Mouse (Mus musculus) erythroid progenitor cell, adult 5-6 weeks (primary cell): Measurements from ENCODE around the gene Ctnna3. TPM values are rescaled to one million over a fixed set of nuclear protein-coding genes. Genes with fewer than 3 reads are reported as not detected.

Source experiments
- ATAC-seq: replicated peaks from 2 replicates; pipeline ENCODE4 v1.8.0; 2016; ENCODE audit warnings: moderate number of reproducible peaks, mild to moderate bottlenecking, moderate TSS enrichment, inconsistent platforms; ENCODE audit not compliant: poor library complexity, low FRiP score, severe bottlenecking
- total RNA-seq, 2 experiments: library from RNA; stranded (forward) in 1 of 2; stranded (reverse) in 1 of 2; fragments of 150-400 nt in 1 of 2; fragments of 186-747, 209-891 nt in 1 of 2; gene quantifications; 2 replicates each; pipeline versions ENCODE4 v1.2.3 to v1.2.4; 2015 to 2017; ENCODE audit warnings: low replicate concordance in 2 of 2

Ctnna3 gene
- total RNA-seq, 2 experiments from 2014 or later, result not detected

DNA sequence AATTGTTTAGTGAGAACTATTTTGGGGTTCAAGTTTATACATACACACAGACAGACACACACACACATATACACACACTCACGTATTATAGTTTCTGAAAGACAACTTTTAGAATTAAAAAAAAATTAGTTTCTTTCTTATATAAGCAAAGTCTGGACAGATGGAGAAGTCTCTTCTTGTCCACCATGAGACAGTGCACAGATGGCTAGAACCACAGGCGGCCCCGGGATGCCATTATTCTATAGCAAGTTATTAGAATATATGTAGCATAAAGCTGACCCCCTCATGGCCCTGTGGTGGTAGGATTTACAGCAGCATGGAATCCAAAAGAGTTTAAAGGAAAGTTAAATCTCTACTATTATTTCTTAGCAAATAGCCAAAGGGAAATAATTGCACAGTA is 223.7 kb downstream of the Ctnna3 start:
- no peak for ATAC-seq

DNA sequence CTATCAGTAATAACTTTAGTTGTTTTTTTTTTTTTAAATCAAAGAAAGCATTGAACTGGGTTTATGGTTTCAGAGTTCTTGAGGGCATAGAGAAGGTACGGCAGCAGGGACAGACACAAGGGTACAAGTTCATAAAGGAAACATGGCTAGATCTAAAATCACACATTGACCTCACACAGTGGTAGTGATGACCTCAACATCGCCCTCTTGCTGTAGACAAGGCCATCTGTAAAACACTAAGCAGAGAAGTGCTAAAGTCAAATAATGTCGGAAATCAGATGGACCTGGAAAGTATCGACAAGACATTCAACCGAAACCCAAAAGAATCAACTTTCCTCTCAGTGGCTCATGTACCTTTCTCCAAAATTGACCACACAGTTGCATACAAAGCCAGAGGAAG is 224.7 kb downstream of the Ctnna3 start:
- no peak for ATAC-seq

DNA sequence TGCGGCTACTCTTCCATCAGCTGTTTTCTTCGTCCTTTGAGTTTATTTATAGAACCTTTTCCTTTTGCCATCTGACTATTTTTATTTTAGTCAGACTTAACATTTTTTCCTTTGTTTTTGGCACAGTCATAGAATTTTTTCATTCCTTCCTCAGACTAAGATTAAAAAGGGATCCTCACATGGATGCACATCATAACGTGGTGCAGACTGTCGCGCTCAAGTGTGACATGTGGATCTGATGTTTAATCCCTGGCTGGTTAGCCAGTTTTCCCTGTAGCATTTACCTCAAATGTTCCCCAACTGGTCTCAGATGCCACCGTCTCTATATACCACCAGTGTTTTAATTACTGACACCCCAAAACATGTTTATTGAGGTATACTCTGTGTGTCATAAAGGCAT is 246.4 kb downstream of the Ctnna3 start:
- no peak for ATAC-seq

DNA sequence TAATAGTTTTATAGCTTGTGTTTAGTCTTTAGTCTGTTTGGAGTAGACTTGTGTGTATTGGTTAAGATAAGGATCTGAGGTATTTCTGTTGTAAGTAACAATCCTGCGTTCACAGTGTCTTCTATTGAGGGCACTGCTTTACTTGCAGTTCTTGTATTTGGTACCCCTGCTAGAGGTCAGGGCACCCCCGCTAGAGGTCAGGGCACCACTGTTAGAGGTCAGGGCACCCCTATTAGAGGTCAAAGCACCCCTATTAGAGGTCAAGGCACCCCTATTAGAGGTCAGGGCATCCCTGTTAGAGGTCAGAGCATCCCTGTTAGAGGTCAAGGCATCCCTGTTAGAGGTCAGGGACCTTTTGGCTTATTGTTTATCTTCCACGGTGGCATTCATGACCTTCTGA is 259.3 kb downstream of the Ctnna3 start:
- ATAC-seq, result no peak

DNA sequence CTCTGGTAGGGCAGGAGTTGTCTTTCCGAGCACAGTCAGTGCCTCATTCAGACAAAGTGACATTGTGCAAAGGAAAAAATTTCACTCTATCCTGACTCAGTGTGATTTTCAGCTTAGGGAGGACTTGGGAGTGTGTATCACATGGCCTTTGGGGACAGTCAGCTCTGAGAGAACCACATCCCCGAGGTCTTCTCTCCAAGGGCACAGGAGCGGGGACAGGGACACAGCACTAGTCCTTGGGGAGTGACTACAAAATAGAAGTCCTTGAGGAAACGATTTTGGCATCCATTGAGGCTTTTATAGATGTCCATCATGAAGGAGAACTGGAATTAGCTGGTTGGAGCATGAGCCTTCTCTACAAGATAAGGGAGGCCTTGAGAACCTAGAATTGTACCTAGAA is 259.8 kb downstream of the Ctnna3 start:
- no peak for ATAC-seq

DNA sequence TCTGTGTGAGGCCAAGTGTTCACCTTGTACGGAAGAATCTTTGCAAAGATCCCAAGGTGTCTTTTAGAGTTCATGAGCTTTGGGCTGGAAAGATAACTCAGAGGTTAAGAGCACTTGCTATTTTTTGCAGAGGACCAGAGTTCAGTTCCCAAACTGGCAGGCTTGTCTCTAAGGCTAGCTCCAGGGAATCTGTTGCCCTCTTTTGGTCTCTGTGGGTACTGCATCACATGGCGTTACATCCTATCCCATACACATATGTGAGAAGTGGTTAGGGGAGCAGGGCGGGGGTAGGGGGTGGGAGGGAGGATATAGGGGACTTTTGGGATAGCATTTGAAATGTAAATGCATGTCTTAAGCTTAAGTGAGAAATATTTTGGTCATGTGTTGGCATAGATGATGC is 262.1 kb downstream of the Ctnna3 start:
- ATAC-seq, result no peak

DNA sequence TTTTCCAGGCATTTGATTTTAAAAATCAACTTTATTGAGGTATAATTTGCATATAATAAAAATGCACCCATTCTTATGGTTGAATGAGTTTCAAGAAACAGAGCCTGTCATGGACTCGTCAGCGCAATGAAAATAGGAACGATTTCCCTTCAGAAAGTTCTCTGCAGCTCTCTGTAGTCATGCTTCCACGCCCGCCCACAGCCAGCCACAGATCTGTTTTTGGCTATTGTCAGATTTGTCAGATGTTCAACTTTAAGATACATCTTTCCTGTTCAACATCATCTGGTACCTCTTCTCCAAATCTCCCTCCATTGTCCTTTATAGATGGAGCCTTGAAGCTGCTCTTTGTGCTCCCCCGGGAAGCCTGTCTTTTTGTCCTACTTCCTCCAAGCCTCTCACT is 280.3 kb downstream of the Ctnna3 start:
- no peak for ATAC-seq

DNA sequence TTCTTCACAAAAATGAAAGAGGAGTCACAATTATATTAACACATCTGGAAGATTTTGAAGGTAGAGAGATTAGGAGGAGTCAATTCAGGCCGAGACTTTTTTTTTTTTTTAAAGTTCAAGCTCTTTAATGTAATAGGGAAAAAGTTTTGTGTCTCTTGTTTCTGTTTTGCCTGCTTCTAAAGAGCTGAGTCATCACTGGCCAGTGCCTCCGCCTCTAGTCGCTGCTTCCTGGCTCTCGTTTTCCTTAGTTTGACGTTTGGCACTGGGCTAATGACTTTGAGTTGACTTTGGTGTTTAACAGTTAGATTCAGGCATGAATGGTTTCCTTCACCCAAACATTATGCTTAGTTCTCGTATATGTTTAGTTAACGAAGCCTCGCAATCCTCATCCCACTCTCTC is 282.6 kb downstream of the Ctnna3 start:
- ATAC-seq, result no peak

DNA sequence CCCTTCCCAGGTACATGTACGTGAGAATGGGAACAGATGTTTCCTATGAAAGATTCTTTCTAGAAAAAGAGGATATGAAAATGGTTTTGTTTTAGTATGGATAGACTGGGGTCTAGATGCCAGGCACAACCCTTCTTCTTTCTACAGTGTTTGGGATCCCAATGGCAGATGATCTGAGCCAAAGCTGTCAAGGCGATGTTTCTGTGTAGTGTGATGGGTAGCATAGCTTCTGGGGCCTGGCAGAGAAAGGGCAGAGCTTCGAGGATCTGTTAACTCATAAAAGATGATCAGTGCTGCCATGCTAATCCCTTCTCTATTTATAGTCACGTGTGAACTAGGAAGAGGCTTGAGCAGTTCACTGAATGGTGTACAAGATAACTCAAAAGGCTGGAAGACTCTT is 284.3 kb downstream of the Ctnna3 start:
- ATAC-seq, result no peak

DNA sequence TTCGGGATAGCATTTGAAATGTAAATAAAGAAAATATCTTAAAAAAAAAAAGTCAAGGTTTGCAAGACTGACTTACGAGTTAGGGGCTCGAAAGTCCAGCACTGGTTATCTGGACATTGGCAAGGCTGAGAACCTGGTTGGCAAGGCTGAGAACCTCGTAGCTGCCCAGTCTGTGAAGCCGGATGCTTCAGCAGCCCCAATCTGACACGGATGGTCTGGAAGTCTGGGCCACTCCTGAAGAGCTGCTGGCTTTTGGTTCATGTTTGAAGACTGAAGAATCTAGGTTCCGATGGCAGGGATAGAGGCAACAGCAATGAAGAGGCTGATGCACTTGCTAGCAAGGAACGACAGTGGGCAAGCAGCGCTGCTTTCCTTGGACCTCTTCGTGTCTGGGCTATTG is 339.0 kb downstream of the Ctnna3 start:
- no peak for ATAC-seq

DNA sequence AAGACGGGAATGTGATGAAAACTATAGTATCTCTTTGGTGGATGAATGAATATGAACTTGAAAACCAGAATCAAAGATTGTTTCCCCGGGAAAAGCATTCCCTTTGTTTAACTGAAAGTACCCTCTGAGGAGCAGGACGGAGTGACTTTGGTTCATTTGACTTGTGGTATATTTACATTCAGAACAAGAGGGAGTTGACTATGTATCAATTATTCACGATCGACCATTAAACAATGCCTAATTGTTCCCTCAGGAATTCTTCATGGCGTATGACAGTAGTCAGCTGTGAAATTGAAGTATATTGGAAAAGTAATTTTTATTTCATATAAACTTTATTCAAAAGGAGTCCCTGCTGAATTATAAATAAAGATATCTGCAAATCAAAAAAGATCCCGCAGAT is 341.8 kb downstream of the Ctnna3 start:
- no peak for ATAC-seq

DNA sequence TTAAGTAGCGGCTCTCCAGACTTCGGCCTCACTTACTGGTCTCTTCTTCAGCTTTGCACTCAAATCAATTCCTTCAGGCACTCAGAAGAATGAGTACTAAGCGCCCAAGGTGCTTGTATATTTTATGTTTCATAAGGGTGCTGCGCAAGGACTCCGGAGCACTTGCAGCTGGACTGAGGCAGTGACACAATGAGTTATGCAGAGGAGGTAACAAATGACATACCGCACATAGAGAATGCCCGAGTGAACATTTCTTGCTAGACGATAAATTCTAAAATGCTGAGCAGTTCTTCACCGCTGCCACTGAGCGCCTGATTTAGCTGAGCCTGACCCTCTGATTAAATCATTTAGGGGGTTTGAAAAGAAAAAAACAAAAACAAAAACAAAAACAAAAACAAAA is 342.2 kb downstream of the Ctnna3 start:
- no peak for ATAC-seq

DNA sequence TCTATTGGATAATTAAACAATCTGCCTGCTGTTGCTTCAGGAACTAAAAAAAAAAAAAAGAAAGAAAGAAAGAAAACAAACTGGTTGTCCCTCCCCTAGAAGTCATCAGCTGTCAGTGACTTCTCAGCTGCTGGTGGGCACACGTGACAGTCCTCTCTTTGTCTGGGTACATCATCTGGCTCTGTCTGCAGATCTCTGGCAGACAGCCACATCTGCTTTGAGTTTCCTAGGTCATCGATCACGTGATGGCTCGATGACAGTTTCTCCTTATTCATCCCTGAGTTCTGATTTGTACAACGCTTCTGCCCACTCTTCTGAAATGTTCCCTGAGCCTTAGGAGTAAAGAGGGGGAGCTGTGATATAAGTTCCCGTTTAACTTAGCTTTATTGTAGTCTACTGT is 352.1 kb downstream of the Ctnna3 start:
- no peak for ATAC-seq

DNA sequence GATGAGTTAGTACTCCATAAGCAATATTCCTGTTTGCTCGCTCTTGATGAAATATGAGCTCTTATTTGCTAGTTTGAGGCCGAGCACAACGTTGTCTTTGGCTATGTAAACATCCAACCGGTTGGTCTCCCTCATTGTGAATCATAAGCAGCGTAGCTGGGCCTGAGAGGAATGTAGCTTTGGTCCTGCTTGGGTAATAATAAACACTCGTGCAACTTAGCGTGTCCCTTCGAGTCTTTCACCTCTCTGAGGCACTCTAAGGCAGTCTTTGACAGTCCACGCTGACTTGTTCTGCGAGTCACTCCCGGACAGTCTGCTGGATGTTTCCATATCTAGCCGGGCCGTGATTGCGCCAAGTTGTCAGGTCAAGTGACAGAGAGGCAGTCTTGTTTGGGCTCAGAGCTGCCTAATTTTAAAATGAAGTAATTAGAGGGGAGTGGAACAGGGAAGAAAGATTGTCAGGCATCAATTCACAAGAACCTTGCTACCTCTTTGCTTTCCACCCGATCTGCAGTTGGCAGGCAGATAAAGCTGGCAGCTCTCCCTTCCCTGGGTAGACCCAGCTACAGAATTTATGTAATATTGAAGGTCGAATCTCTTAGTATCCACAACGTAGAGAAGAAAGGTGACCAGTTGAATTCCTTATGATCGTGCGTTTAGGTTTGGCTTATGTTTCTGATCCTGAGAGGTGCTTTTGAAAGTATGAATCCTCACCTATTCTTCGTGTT is 355.1 kb downstream of the Ctnna3 start:
- ATAC-seq, result no peak

DNA sequence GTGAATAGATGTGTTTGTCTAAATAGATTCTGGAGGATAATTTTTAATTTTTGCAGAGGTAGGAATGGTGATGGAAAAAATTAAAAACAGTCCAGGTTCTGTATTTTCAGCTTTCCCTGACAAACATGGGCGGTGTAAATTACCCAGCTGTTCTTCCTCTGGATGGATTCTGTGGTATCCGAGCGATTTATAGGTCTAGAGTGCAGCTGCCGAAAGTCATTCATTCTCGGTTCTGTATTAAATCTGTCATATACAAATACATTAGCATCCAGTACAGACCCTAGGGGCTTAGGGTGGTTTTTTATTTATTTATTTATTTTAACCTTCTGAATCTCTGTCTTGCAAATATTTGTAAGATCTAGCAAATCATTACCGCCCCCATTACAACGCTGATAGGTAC is 356.5 kb downstream of the Ctnna3 start:
- no peak for ATAC-seq

DNA sequence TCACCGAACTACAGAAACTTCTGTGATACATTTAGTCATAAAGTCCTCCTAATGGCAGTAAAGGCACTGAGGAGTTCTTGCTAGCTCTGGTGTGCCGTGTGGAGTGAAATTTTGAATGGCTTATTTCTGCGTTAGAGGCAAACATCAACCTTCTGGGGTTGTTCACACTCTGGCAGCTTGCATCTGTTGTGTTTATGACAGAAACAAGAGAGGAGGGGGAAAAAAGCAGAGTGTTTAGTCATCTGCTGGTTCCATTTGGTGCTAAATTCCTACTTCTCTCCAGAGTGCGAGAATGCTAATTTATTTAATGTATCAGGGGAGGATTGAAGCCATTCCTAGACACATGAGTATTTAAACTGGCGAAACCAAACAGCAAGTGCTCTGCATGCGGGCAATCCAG is 374.0 kb downstream of the Ctnna3 start:
- ATAC-seq, result no peak

DNA sequence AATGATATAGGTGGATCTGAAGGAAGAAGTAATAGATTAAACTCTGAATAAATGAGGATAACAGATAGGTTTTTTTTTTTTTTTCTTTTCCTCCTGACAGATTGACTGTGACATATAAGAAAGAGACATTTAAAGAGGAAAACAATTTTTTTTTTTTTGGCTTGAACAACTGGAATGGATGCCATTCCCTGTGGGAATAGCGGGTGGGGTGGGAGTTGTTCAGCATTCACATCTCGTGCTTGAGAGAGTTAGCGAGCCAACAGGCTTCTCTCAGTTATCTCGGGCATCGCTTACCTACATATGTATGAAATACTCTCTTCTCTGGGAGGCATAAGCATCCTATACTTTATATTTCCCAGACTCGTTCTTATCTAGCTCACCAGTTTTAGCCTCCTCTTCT is 375.7 kb downstream of the Ctnna3 start:
- no peak for ATAC-seq

DNA sequence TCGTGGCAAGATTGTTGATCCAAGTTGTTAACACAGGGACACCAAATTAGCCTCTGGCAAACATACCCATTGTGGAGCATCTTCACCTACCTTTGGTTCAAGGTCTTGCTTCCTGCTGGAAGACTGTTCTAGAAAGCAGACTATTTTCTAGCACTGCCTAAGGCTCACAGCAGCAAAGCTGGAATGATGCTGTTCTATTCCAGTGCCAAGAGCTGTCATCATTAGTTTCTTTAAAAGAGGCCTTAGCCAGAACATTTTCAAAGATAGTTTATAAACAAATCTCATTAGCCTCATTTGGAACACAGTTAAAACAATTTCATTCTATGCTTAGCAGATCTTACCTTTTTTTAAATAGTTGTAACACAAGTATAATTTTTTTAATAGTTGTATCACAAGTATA is 376.4 kb downstream of the Ctnna3 start:
- no peak for ATAC-seq

DNA sequence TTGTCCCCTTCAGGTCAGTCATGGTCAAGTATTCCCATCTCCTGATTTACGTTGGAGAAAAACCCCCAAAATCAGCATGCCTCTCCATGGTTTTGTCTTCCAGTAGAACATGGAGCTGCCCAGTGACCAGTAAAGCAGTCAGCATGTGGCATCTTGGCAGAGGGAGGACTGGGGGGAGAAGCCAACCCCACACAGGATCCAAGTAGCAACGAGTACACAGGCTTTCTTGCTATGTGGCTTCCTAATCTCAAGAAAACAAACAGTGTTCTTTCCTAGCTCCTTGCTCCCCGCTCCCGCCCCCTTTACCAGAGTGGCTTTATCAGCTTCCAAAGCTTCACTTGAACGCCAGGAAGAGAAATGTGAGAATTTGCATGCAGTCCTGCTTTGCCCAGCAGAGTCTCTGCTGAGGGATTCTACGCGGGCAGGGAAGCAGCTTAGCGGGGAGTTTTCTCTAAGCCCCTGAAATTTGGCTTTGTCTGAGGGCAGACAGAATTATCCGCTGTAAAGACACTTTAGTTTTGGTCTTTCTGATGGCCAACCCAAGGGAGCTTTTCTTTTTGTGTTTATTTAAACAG is 380.2 kb downstream of the Ctnna3 start:
- ATAC-seq, result no peak

DNA sequence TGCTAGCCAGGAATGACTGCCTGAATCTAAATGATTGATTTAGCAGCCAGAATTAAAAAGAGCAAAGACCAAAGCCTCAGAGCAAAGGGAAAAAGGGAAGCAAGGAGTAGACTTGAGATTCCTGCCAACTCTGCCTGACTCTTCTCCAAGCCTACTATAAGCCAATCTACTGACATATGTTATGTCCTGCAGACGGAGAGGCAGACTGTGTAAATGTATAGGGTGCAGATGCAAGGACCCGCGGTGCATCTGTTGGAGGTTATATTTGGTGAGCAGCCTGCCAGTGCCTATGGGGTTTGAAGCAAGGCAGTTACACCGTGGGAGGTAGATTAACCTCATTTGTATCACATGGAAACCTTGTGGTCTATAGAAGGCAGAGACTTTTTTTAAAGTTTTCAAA is 409.1 kb downstream of the Ctnna3 start:
- ATAC-seq, result no peak

DNA sequence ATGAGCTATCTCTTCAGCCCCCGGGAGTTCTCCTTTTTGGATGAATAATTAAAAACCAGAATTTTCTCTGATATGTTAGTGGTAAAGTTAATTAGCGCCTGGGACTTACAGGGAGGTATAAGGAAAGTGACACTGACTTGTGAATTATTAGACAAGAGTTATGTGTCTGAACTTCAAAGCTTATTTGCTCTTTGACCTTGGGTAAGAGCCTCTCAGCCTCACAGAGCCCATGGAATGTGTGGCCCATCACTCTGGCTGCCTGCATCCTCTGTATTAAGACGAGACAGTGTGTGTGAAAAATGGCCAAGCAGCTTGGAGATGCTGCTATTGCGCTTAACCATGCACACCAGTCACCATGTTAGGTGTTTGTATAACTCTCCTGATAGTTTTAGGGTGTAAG is 422.0 kb downstream of the Ctnna3 start:
- ATAC-seq, result no peak

DNA sequence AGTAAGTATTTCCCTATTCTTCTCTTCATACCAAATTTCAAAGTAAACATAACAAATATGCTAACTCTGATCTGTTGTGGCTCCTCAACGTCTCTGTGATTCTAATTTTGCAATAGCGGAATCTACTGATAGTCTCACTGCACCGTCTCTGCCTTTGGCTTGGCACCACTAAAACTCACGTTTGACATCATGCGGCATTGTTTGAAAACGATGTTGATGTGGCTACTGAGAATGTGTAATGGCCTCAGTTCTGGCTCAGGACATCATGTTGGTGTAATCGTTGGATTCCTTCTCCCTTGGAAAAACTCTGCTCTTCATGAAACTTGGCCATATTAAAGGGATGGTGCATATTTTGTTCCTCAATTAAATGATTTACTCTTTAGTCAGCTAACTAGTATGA is 439.2 kb downstream of the Ctnna3 start:
- no peak for ATAC-seq
